Mouse (Mus musculus) hindbrain, postnatal 0 days (tissue): Measurements from ENCODE around the gene Fgfr2. TPM values are rescaled to one million over a fixed set of nuclear protein-coding genes. Genes with fewer than 3 reads are reported as not detected.
A peak's percentile ranks its signal among the peaks of the same experiment; 100 is the strongest.

Source experiments
- ATAC-seq: fragments of 200-750 bp; cut with Nextera tagmentation; 2 replicates; pipeline ENCODE4 v1.8.0; 2017; ENCODE audit warnings: mild to moderate bottlenecking, moderate TSS enrichment, moderate library complexity
- DNase-seq: peaks from one replicate; pipeline ENCODE4 v3.0.0-alpha.2; 2015; ENCODE audit warnings: low spot score
- H3K27ac ChIP-seq: fragments of 300-500 bp; sonication (generic); 2 replicates; pipeline ENCODE4 v1.5.1; 2014; ENCODE audit warnings: mild to moderate bottlenecking
- H3K27me3 ChIP-seq: fragments of 300-500 bp; sonication (generic); 2 replicates; pipeline ENCODE4 v1.6.1; 2014; ENCODE audit warnings: low read length, mixed read lengths; ENCODE audit not compliant: insufficient read depth
- H3K36me3 ChIP-seq: fragments of 300-500 bp; sonication (generic); 2 replicates; pipeline ENCODE4 v1.6.1; 2014; ENCODE audit warnings: low read length, mixed read lengths; ENCODE audit not compliant: insufficient read depth
- H3K4me1 ChIP-seq: fragments of 300-500 bp; sonication (generic); 2 replicates; pipeline ENCODE4 v1.6.1; 2014; ENCODE audit warnings: antibody characterized with exemption, low read length, mixed read lengths; ENCODE audit not compliant: insufficient read depth
- H3K4me2 ChIP-seq: fragments of 300-500 bp; sonication (generic); 2 replicates; pipeline ENCODE4 v1.6.1; 2014; ENCODE audit warnings: low read depth, mild to moderate bottlenecking, low read length, moderate library complexity, mixed read lengths
- H3K4me3 ChIP-seq: fragments of 300-500 bp; sonication (generic); 2 replicates; pipeline ENCODE4 v1.5.1; 2014; ENCODE audit warnings: low read length
- H3K9ac ChIP-seq: fragments of 300-500 bp; sonication (generic); replicated peaks from 2 replicates; pipeline ENCODE4 v1.6.1; 2014; ENCODE audit warnings: mild to moderate bottlenecking, low read length, moderate library complexity, mixed read lengths
- H3K9me3 ChIP-seq: fragments of 300-500 bp; sonication (generic); 2 replicates; pipeline ENCODE4 v1.6.1; 2016; ENCODE audit warnings: low read length, mixed read lengths
- CTCF ChIP-seq: IDR thresholded peaks from 2 replicates; pipeline ENCODE4 v1.5.1; 2016; ENCODE audit warnings: antibody characterized with exemption, control low read depth, low read depth
- WGBS: fragments of 180-500 bp; shearing (Covaris S2); extraction: QIAGEN DNeasy Blood & Tissue Kit; methylation state at CpG from one replicate; pipeline ENCODE4 v1.1.7; 2014; 5-methylcytosine and 5-hydroxymethylcytosine counted together
- polyA plus RNA-seq: library from polyadenylated mRNA; unstranded; fragments of >200 nt; fragmentation: Nextera tagmentation; extraction: Ambion mirVana; gene quantifications from 2 replicates; pipeline ENCODE4 v1.2.1, GENCODE M21; 2015
- total RNA-seq: library from RNA; depleted of rRNA; stranded (reverse); fragments of >200 nt; gene quantifications from 2 replicates; pipeline ENCODE4 v1.2.3, GENCODE M21; 2014

Gene Fgfr2
- total and polyA plus RNA-seq, 2 experiments from 2014 or later = 17.3 to 49.0 TPM

DNA sequence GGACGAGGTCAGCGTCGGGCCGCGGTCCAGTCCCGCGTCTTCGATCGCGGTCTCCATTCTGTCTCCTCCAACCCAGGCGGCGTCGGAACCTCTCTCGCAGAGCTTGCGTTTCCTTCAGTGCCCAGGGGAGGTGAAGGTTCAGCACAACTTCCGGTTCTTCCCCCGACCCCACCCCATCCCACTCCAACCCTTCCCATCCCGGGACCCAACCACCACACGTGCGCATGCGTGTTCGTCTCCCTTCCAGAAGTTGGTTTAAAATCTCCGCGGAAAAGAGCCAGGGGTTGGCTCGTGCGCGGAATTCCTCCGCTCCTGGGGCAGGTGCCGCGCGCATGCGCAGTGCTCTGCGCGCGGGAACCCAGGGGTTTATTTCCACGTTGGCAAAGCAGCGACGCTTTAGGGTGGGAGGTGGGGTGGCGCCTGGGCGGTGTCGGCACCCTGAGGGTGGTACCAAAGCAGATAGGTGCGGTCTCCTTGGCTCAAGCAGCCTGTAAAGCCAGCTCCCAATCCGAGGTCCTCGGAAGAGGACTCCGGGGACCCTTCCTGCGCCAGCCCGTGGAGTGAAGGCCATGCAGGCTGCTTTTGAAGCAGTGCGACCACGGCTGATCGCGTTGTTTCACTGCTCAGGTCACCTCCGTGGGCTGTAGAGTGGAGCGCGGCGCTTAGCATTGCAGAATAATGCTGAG is 1760.4 kb downstream of the Fgfr2 start, which contains the start of gene 2310057M21Rik:
Gene 2310057M21Rik, minus strand, starts transcription at position 145 of the 686 bp plus-strand sequence.
- DNase-seq = peak; percentile 99
- peak within 1 kb of the TSS; percentile 83 for H3K27ac ChIP-seq
- H3K4me3 ChIP-seq = peak within 1 kb of the TSS; percentile 77
- H3K4me1 ChIP-seq = peaks cover 9% of the 10 kb centered on the region
- peak; percentile 98 for ATAC-seq
- under 1% methylated on average over 55 of the region's 55 CpGs for WGBS
- no peaks in the 10 kb centered on the region for H3K9me3 ChIP-seq
- no peaks in the 10 kb centered on the region for H3K36me3 ChIP-seq
- peak within 1 kb of the TSS; percentile 91 for H3K4me2 ChIP-seq
- no peaks in the 10 kb centered on the region for H3K27me3 ChIP-seq
- peak; percentile 17 for TF ChIP-seq CTCF
- peak within 1 kb of the TSS; percentile 90 for H3K9ac ChIP-seq

DNA sequence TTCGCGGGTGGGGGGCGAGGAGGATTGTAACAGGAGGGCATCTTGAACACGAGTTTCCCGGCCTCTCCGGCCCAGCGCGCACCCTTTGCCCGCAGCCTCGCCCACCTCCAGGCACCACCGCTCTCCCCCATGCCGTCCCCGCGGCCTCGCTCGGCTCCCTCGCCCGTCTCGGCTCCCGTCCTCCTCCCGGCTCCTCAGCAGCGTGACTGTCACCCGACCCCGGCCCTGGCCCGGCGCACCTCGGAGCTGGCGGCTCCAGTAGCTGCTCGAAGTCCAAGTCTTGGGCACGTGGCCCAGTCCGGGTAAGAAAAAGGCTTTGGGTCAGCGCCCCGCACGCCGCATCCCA is 1760.9 kb downstream of the Fgfr2 start:
- Histone ChIP-seq H3K4me3 (peak overlapping the region; percentile 77), H3K36me3 (peaks cover 4% of the 10 kb centered on the region), H3K4me2 (peak overlapping the region; percentile 91), H3K9ac (peak overlapping the region; percentile 90), H3K27me3 (no peaks in the 10 kb centered on the region), H3K4me1 (peaks cover 9% of the 10 kb centered on the region), H3K9me3 (no peaks in the 10 kb centered on the region), H3K27ac (peak overlapping the region; percentile 83)
- no peak for TF ChIP-seq CTCF
- DNase-seq = no peak
- peak; percentile 82 for ATAC-seq
- WGBS = under 1% methylated on average over 35 of the region's 35 CpGs

DNA sequence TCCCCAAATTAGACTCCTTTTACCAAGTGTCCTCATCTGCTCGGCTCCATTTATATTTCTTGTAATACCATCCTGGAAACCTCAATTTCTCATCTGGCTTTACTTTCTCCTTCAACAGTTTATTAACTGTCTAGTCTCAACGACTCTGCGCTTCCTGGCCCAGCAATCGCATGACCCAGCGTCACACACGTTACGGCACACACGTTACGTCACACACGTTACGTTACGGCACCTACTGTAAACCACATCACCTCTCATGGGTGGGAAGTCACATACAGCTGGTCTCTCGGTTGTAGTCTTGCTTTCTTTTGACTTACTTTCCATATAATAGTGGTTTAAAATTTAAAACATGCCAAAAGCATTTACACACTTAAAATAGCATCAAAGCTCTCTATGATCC is 1767.0 kb downstream of the Fgfr2 start:
- H3K9ac ChIP-seq = no peak overlapping the region
- H3K36me3 ChIP-seq = peaks cover 21% of the 10 kb centered on the region
- DNase-seq (no peak), ATAC-seq (no peak)
- no peaks in the 10 kb centered on the region for H3K9me3 ChIP-seq
- WGBS = 95% methylated on average over 13 of the region's 13 CpGs
- no peak overlapping the region for H3K27ac ChIP-seq
- no peaks in the 10 kb centered on the region for H3K27me3 ChIP-seq
- H3K4me1 ChIP-seq = peaks cover 3% of the 10 kb centered on the region; the same call in 1 of the 2 replicates
- TF ChIP-seq CTCF = no peak
- no peak overlapping the region for H3K4me3 ChIP-seq
- no peak overlapping the region for H3K4me2 ChIP-seq

DNA sequence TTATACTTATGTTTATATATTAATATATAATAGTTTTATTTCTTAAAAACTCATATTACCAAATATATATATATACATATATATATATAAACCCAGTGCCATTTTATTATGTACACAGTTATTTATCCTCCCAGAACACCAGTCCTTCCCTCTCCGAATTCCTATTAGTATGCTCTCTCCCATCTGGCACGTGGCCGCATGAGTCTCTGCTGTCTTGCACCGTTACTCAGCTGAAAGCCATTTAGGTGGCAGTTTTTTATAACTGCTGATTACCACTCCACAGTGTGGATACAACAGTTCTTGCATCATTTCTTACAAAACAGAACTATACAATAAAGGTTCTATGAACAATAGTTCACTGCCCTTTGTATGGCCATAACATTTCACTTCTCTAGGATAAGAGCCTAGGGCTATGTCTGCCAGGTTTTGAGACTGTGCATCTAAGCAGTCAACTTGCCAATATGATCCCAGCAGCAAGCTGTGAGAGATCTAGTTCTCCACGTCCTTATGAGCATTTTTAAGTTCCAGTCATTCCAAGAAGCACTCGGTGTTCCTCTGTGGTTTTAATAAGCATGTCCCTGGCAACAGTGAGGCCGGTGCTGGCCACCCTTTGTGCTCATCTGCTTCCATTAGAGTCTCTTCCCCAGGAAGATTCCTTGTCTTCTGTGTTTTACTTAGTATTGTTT is 1777.2 kb downstream of the Fgfr2 start:
- no peak for TF ChIP-seq CTCF
- H3K9me3 ChIP-seq = no peaks in the 10 kb centered on the region
- no peak overlapping the region for H3K27ac ChIP-seq
- no peak overlapping the region for H3K9ac ChIP-seq
- peaks cover 18% of the 10 kb centered on the region for H3K36me3 ChIP-seq
- H3K4me1 ChIP-seq = no peaks in the 10 kb centered on the region
- DNase-seq (peak; percentile 48), ATAC-seq (no peak)
- 40% methylated on average over 7 of the region's 7 CpGs for WGBS
- H3K4me2 ChIP-seq = no peak overlapping the region
- no peaks in the 10 kb centered on the region for H3K27me3 ChIP-seq
- H3K4me3 ChIP-seq = no peak overlapping the region

DNA sequence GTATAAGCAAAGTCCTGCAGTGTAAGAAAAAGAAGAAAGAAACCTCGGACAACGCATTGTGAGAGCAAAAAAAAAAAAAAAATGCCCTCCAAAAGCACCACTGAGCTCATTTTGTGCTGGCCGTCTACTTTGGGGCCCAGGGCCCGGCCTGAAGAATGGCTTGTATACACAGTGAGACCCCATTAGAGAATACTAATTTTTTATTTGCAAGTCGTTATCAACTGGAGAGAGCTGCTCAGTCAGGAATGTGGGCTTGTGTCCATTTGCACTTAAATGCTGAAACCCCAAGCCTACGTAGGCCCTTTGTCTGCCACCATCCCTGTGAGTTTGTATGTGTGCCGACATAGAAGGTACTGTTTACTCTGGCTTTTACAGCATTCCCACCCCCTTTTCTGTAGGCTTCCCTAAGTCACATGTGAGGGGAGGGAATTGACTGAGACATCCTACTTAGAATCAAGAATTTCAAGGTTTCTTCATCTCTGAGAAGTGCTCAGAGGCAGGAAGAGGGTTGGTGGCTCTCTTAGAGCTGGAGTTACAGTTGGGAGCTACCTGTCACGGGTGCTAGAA is 1785.6 kb downstream of the Fgfr2 start:
- peak; percentile 2 for DNase-seq
- no peaks in the 10 kb centered on the region for H3K27me3 ChIP-seq
- H3K4me1 ChIP-seq = no peaks in the 10 kb centered on the region
- no peak for ATAC-seq
- WGBS = 45% methylated on average over 8 of the region's 8 CpGs
- H3K4me2 ChIP-seq = no peak overlapping the region
- no peak for TF ChIP-seq CTCF
- no peak overlapping the region for H3K4me3 ChIP-seq
- H3K36me3 ChIP-seq = peaks cover 7% of the 10 kb centered on the region; the same call in 1 of the 2 replicates
- no peaks in the 10 kb centered on the region for H3K9me3 ChIP-seq
- H3K9ac ChIP-seq = no peak overlapping the region
- peak overlapping the region; percentile 11; the same call in 1 of the 2 replicates for H3K27ac ChIP-seq

DNA sequence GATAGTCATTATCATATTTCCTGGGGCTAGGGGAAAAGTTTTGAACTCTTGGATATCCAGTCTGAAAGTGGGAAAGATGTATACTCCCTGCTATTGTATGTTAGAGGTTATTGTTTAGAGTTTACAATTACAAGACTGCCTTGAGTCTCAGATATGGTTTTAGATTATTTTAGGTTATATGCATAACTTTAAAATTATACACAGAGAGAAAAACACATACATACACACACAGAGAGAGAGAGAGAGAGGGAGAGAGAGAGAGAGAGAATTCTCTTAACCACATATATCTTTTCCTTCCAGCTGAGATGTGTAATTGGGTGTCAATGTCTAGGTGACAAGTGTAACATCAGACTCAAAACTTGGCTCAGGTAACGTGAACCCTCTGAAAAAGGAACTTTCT is 1789.6 kb downstream of the Fgfr2 start, which contains the start of gene Fam24a:
Gene Fam24a, plus strand, starts transcription at position 301 of the 400 bp plus-strand sequence.
- no peaks in the 10 kb centered on the region for H3K4me1 ChIP-seq
- no peak for DNase-seq
- no peak within 1 kb of the TSS for H3K4me2 ChIP-seq
- no peak within 1 kb of the TSS for H3K27ac ChIP-seq
- no peaks in the 10 kb centered on the region for H3K9me3 ChIP-seq
- H3K4me3 ChIP-seq = no peak within 1 kb of the TSS
- no peaks in the 10 kb centered on the region for H3K27me3 ChIP-seq
- TF ChIP-seq CTCF = no peak
- no peak within 1 kb of the TSS for H3K9ac ChIP-seq
- WGBS = 51% methylated on average over 1 of the region's 1 CpGs
- no peaks in the 10 kb centered on the region for H3K36me3 ChIP-seq
- no peak for ATAC-seq

DNA sequence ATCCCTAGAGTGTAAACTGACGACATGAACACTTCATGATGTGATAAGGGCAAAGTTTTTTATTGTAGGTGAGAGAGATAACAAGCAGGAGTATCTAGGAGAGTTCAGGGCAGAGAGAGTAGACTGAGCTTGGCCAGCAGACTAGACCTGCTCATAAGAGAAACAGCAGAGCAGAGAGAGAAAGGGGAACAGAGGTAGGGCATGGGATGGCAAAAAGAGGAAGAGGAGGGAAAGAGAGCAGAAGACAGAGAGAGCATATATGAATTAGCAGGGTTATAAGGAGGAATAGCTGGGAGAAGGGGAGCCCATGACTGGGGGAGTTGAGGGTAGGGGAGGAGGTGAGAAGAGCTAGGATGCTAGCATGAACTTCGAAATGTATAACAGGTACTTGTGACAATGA is 1791.5 kb downstream of the Fgfr2 start:
- no peak overlapping the region for H3K9ac ChIP-seq
- TF ChIP-seq CTCF = no peak
- DNase-seq (no peak), ATAC-seq (no peak)
- no peak overlapping the region for H3K4me2 ChIP-seq
- H3K27me3 ChIP-seq = no peaks in the 10 kb centered on the region
- H3K36me3 ChIP-seq = no peaks in the 10 kb centered on the region
- no peaks in the 10 kb centered on the region for H3K9me3 ChIP-seq
- H3K4me1 ChIP-seq = no peaks in the 10 kb centered on the region
- H3K4me3 ChIP-seq = no peak overlapping the region
- H3K27ac ChIP-seq = no peak overlapping the region
- WGBS = 87% methylated on average over 2 of the region's 2 CpGs
